ENCODE assay signal across 8 mouse cellular contexts in genomic region chr2:31654854-31655559, GRCm38 (mm10). TPM values are rescaled to one million over a fixed set of nuclear protein-coding genes. Genes with fewer than 3 reads are reported as not detected.
DNase-seq lines count a peak whose midpoint lies in the region; ATAC-seq and TF ChIP-seq lines count a peak whose summit lies in the region.

No protein-coding gene starts in this region.

- 0 out of 2 replicates have a peak overlapping the region, but pooled peaks have one; percentile 45 for H3K9ac ChIP-seq in forebrain, embryonic 12.5 days
- peak overlapping the region; percentile 48; the same call in 1 of the 2 replicates for H3K9ac ChIP-seq in hindbrain, postnatal 0 days (replicated peaks; ENCODE audit: low read length)
- H3K9ac ChIP-seq in midbrain, embryonic 12.5 days (replicated peaks), result no peak overlapping the region

- H3K27ac ChIP-seq in forebrain, embryonic 12.5 days, result no peak overlapping the region
- H3K27ac ChIP-seq in hindbrain, postnatal 0 days, result no peak overlapping the region
- H3K27ac ChIP-seq in midbrain, embryonic 12.5 days (replicated peaks), result no peak overlapping the region

- peak; percentile 42 for DNase-seq in gastrocnemius, adult 18-20 months (ENCODE audit: low spot score)
- no peak for DNase-seq in gastrocnemius, postnatal 36 days
- DNase-seq in adrenal gland, postnatal 14 days, result peak; percentile 70
- DNase-seq in hindbrain, postnatal 0 days (ENCODE audit: low spot score), result peak; percentile 78
- DNase-seq in left cerebral cortex, postnatal 25 days (ENCODE audit: low spot score in 2 of 2), result peak; percentile 55 to 68
- DNase-seq in testis, postnatal 10 days (ENCODE audit: low spot score), result peak; percentile 86

- intact Hi-C loops in gastrocnemius, postnatal 36 days (cut with DNase I), result no loop called here
- intact Hi-C loops in left cerebral cortex, postnatal 25 days (cut with DNase I), result loop anchor here (1.0 to 2.0 kb wide), 2 partner anchors 82 to 172 kb away; partner anchors contain the start of gene Fubp3

- H3K4me3 ChIP-seq in forebrain, embryonic 12.5 days (replicated peaks), result peak overlapping the region; percentile 55
- H3K4me3 ChIP-seq in hindbrain, postnatal 0 days (ENCODE audit: low read length), result peak overlapping the region; percentile 48
- H3K4me3 ChIP-seq in midbrain, embryonic 12.5 days, result peak overlapping the region; percentile 47; the same call in 1 of the 2 replicates

- H3K9me3 ChIP-seq in forebrain, embryonic 12.5 days, result 0 out of 2 replicates have a peak, but pooled peaks cover 5% of the 10 kb centered on the region
- no peaks in the 10 kb centered on the region for H3K9me3 ChIP-seq in hindbrain, postnatal 0 days (ENCODE audit: low read length)
- H3K9me3 ChIP-seq in midbrain, embryonic 12.5 days, result no peaks in the 10 kb centered on the region

- peak; percentile 27 for ATAC-seq in forebrain, embryonic 12.5 days (ENCODE audit: low FRiP score)
- ATAC-seq in hindbrain, postnatal 0 days, result peak; percentile 22
- ATAC-seq in midbrain, embryonic 12.5 days (ENCODE audit: low FRiP score, low read depth), result no peak

- H3K27me3 ChIP-seq in forebrain, embryonic 12.5 days, result peaks cover 94% of the 10 kb centered on the region
- H3K27me3 ChIP-seq in hindbrain, postnatal 0 days (ENCODE audit: insufficient read depth, low read length), result peaks cover 50% of the 10 kb centered on the region
- H3K27me3 ChIP-seq in midbrain, embryonic 12.5 days, result peaks cover 98% of the 10 kb centered on the region

- H3K4me2 ChIP-seq in forebrain, embryonic 12.5 days, result peak overlapping the region; percentile 98
- H3K4me2 ChIP-seq in hindbrain, postnatal 0 days (ENCODE audit: low read depth, low read length), result peak overlapping the region; percentile 86
- peak overlapping the region; percentile 77 for H3K4me2 ChIP-seq in midbrain, embryonic 12.5 days (replicated peaks)

- peaks cover 16% of the 10 kb centered on the region for H3K4me1 ChIP-seq in forebrain, embryonic 12.5 days
- H3K4me1 ChIP-seq in hindbrain, postnatal 0 days (ENCODE audit: insufficient read depth, low read length), result no peaks in the 10 kb centered on the region
- H3K4me1 ChIP-seq in midbrain, embryonic 12.5 days, result peaks cover 14% of the 10 kb centered on the region

- H3K36me3 ChIP-seq in forebrain, embryonic 12.5 days (replicated peaks), result no peaks in the 10 kb centered on the region
- no peaks in the 10 kb centered on the region for H3K36me3 ChIP-seq in hindbrain, postnatal 0 days (ENCODE audit: insufficient read depth, low read length)
- H3K36me3 ChIP-seq in midbrain, embryonic 12.5 days, result no peaks in the 10 kb centered on the region

- 6% methylated on average over 22 of the region's 22 CpGs for WGBS in forebrain, embryonic 12.5 days
- 5% methylated on average over 22 of the region's 22 CpGs for WGBS in hindbrain, postnatal 0 days
- 8% methylated on average over 18 of the region's 22 CpGs for WGBS in midbrain, embryonic 12.5 days

- peak; percentile 76 for TF ChIP-seq CTCF in hindbrain, postnatal 0 days (IDR thresholded peaks at IDR 0.05; ENCODE audit: low read depth)

RNA-seq across cellular contexts. Expression of gene Prdm12, which starts 15.2 kb away (rescaled TPM):
- total RNA-seq in gastrocnemius, adult 18-20 months (2021), result not detected
- not detected for total RNA-seq in gastrocnemius, postnatal 36 days (2021)
- total RNA-seq in adrenal gland, postnatal 14 days (2021), result not detected in 2 replicates
- polyA plus RNA-seq in forebrain, embryonic 12.5 days (2016; fragmentation: Nextera tagmentation; extraction: Ambion mirVana), result 5.4 and 6.7 TPM in 2 replicates
- not detected in 2 replicates for total RNA-seq in hindbrain, postnatal 0 days (2014; rRNA removed)
- polyA plus RNA-seq in hindbrain, postnatal 0 days (2015; fragmentation: Nextera tagmentation; extraction: Ambion mirVana), result 0.16 and 0.24 TPM in 2 replicates
- under 1 TPM; 0.14 to 0.46 TPM for total RNA-seq in left cerebral cortex, postnatal 25 days (2021)
- polyA plus RNA-seq in midbrain, embryonic 12.5 days (2016; fragmentation: Nextera tagmentation; extraction: Ambion mirVana), result 21.0 and 25.5 TPM in 2 replicates

RNA-seq across cellular contexts. Expression of gene Exosc2, which starts 15.5 kb away (rescaled TPM):
- total RNA-seq in gastrocnemius, adult 18-20 months (2021), result 1 to 10 TPM; 6.8 to 7.2 TPM
- total RNA-seq in gastrocnemius, postnatal 36 days (2021), result 1 to 10 TPM; 6.1 to 7.5 TPM
- 22.8 and 25.3 TPM in 2 replicates for total RNA-seq in adrenal gland, postnatal 14 days (2021)
- 57.8 and 60.7 TPM in 2 replicates for polyA plus RNA-seq in forebrain, embryonic 12.5 days (2016; fragmentation: Nextera tagmentation; extraction: Ambion mirVana)
- total RNA-seq in hindbrain, postnatal 0 days (2014; rRNA removed), result 17.2 and 31.1 TPM in 2 replicates
- polyA plus RNA-seq in hindbrain, postnatal 0 days (2015; fragmentation: Nextera tagmentation; extraction: Ambion mirVana), result 35.6 and 36.5 TPM in 2 replicates
- 10 to 100 TPM; 22.0 to 22.5 TPM for total RNA-seq in left cerebral cortex, postnatal 25 days (2021)
- polyA plus RNA-seq in midbrain, embryonic 12.5 days (2016; fragmentation: Nextera tagmentation; extraction: Ambion mirVana), result 61.0 and 63.9 TPM in 2 replicates

RNA-seq across cellular contexts. Expression of gene Abl1, which starts 33.2 kb away (rescaled TPM):
- total RNA-seq in gastrocnemius, adult 18-20 months (2021), result 10 to 100 TPM; 22.1 to 26.1 TPM
- 10 to 100 TPM; 21.9 to 22.3 TPM for total RNA-seq in gastrocnemius, postnatal 36 days (2021)
- 57.5 and 67.3 TPM in 2 replicates for total RNA-seq in adrenal gland, postnatal 14 days (2021)
- 44.4 and 47.3 TPM in 2 replicates for polyA plus RNA-seq in forebrain, embryonic 12.5 days (2016; fragmentation: Nextera tagmentation; extraction: Ambion mirVana)
- 52.1 and 57.5 TPM in 2 replicates for total RNA-seq in hindbrain, postnatal 0 days (2014; rRNA removed)
- 11.3 and 13.1 TPM in 2 replicates for polyA plus RNA-seq in hindbrain, postnatal 0 days (2015; fragmentation: Nextera tagmentation; extraction: Ambion mirVana)
- 10 to 100 TPM; 35.5 to 43.7 TPM for total RNA-seq in left cerebral cortex, postnatal 25 days (2021)
- 44.1 and 47.3 TPM in 2 replicates for polyA plus RNA-seq in midbrain, embryonic 12.5 days (2016; fragmentation: Nextera tagmentation; extraction: Ambion mirVana)

Comparison
In these comparisons a context has a peak if more than half of its experiments do, and no peak if none do; other contexts are left out.
1. DNase-seq: peak in gastrocnemius, adult 18-20 months (single experiment), adrenal gland, postnatal 14 days (single experiment), hindbrain, postnatal 0 days (single experiment), left cerebral cortex, postnatal 25 days (2 of 2) and testis, postnatal 10 days (single experiment); none in gastrocnemius, postnatal 36 days (0 of 2).
2. Peak in every context shown above with its lines, with median percentiles within 50 percentile points of each other: H3K4me2 ChIP-seq and H3K4me3 ChIP-seq.